Mouse (Mus musculus): ENCODE data around the gene Gm43552.

- TF ChIP-seq CTCF (IDR thresholded peaks at IDR 0.05; ENCODE audit: extremely low read depth, insufficient read depth, low read length) (no peak), POLR2A (IDR thresholded peaks at IDR 0.05; ENCODE audit: extremely low read depth, insufficient read depth, low read length) (no peak)
These were observed 38.6 kb upstream of the Gm43552 start for GRCm38 (mm10) chr5:65531283-65531682.
